Mouse (Mus musculus) lung, embryonic 14.5 days (tissue): ENCODE data around the gene Lclat1. TPM values are rescaled to one million over a fixed set of nuclear protein-coding genes. Genes with fewer than 3 reads are reported as not detected.
A peak's percentile ranks its signal among the peaks of the same experiment; 100 is the strongest.

Source experiments
- ATAC-seq: fragments of 200-750 bp; cut with Nextera tagmentation; 2 replicates; pipeline ENCODE4 v1.8.0; 2017; ENCODE audit warnings: mild to moderate bottlenecking, moderate TSS enrichment, moderate library complexity; ENCODE audit not compliant: insufficient read depth
- DNase-seq: peaks from one replicate; pipeline ENCODE4 v3.0.0-alpha.2; 2015
- H3K27ac ChIP-seq: fragments of 300-500 bp; sonication (generic); 2 replicates; pipeline ENCODE4 v1.5.1; 2014; ENCODE audit warnings: low read depth, mild to moderate bottlenecking, moderate library complexity
- H3K27me3 ChIP-seq: fragments of 300-500 bp; sonication (generic); 2 replicates; pipeline ENCODE4 v1.6.1; 2014; ENCODE audit warnings: low read length, control low read depth; ENCODE audit not compliant: insufficient read depth
- H3K36me3 ChIP-seq: fragments of 300-500 bp; sonication (generic); 2 replicates; pipeline ENCODE4 v1.6.1; 2014; ENCODE audit warnings: control low read depth; ENCODE audit not compliant: insufficient read depth
- H3K4me1 ChIP-seq: fragments of 300-500 bp; sonication (generic); 2 replicates; pipeline ENCODE4 v1.6.1; 2014; ENCODE audit warnings: antibody characterized with exemption, control low read depth; ENCODE audit not compliant: insufficient read depth
- H3K4me2 ChIP-seq: fragments of 300-500 bp; sonication (generic); 2 replicates; pipeline ENCODE4 v1.6.1; 2014; ENCODE audit warnings: mild to moderate bottlenecking
- H3K4me3 ChIP-seq: fragments of 300-500 bp; sonication (generic); 2 replicates; pipeline ENCODE4 v1.5.1; 2014; ENCODE audit warnings: low read depth, low read length
- H3K9ac ChIP-seq: fragments of 300-500 bp; sonication (generic); 2 replicates; pipeline ENCODE4 v1.6.1; 2014
- H3K9me3 ChIP-seq: fragments of 300-500 bp; sonication (generic); 2 replicates; pipeline ENCODE4 v1.6.1; 2016; ENCODE audit warnings: low read depth, low read length, control low read depth
- CTCF ChIP-seq: IDR thresholded peaks from 2 replicates; pipeline ENCODE4 v1.5.1; 2016; ENCODE audit warnings: antibody characterized with exemption, low read depth
- WGBS: fragments of 180-500 bp; shearing (Covaris S2); extraction: QIAGEN DNeasy Blood & Tissue Kit; methylation state at CpG from one replicate; pipeline ENCODE4 v1.1.7; 2014; 5-methylcytosine and 5-hydroxymethylcytosine counted together
- polyA plus RNA-seq: library from polyadenylated mRNA; unstranded; fragments of >200 nt; fragmentation: Nextera tagmentation; extraction: Ambion mirVana; gene quantifications from 2 replicates; pipeline ENCODE4 v1.2.1, GENCODE M21; 2014

The Lclat1 gene
- polyA plus RNA-seq, 1 experiment from 2014 or later: 23.0 TPM

GRCm38 (mm10) chr17:73241085-73241848 is 133.5 kb downstream of the Lclat1 start:
- Histone ChIP-seq H3K4me3 (no peak overlapping the region), H3K4me1 (no peaks in the 10 kb centered on the region), H3K27ac (no peak overlapping the region), H3K9ac (no peak overlapping the region), H3K4me2 (no peak overlapping the region), H3K9me3 (no peaks in the 10 kb centered on the region), H3K36me3 (peaks cover 10% of the 10 kb centered on the region; the same call in 1 of the 2 replicates), H3K27me3 (no peaks in the 10 kb centered on the region)
- TF ChIP-seq CTCF: no peak
- no peak for ATAC-seq
- DNase-seq: no peak
- WGBS: 80% methylated on average over 5 of the region's 5 CpGs

- no peak for TF ChIP-seq CTCF
- H3K9ac ChIP-seq: no peak overlapping the region
- H3K4me3 ChIP-seq: no peak overlapping the region
- H3K36me3 ChIP-seq: peaks cover 10% of the 10 kb centered on the region; the same call in 1 of the 2 replicates
- H3K9me3 ChIP-seq: no peaks in the 10 kb centered on the region
- no peak for DNase-seq
- no peak overlapping the region for H3K27ac ChIP-seq
- H3K4me1 ChIP-seq: no peaks in the 10 kb centered on the region
- H3K27me3 ChIP-seq: no peaks in the 10 kb centered on the region
- no peak for ATAC-seq
- H3K4me2 ChIP-seq: no peak overlapping the region
- WGBS: 93% methylated on average over 6 of the region's 6 CpGs
Measured at GRCm38 (mm10) chr17:73243676-73244075, 135.9 kb downstream of the Lclat1 start.

GRCm38 (mm10) chr17:73244596-73244995 is 136.8 kb downstream of the Lclat1 start:
- ATAC-seq (0 out of 2 replicates have a peak, but pooled peaks have one; percentile 24), DNase-seq (no peak)
- WGBS: 80% methylated on average over 3 of the region's 3 CpGs
- no peak for TF ChIP-seq CTCF
- H3K27me3 ChIP-seq: no peaks in the 10 kb centered on the region
- no peak overlapping the region for H3K9ac ChIP-seq
- no peak overlapping the region for H3K4me2 ChIP-seq
- H3K9me3 ChIP-seq: no peaks in the 10 kb centered on the region
- no peaks in the 10 kb centered on the region for H3K4me1 ChIP-seq
- H3K36me3 ChIP-seq: peaks cover 10% of the 10 kb centered on the region; the same call in 1 of the 2 replicates
- no peak overlapping the region for H3K27ac ChIP-seq
- H3K4me3 ChIP-seq: no peak overlapping the region

- no peaks in the 10 kb centered on the region for H3K9me3 ChIP-seq
- 38% methylated on average over 13 of the region's 13 CpGs for WGBS
- no peak overlapping the region for H3K4me3 ChIP-seq
- H3K9ac ChIP-seq: no peak overlapping the region
- DNase-seq (no peak), ATAC-seq (peak; percentile 43; the same call in 1 of the 2 replicates)
- peaks cover 5% of the 10 kb centered on the region; the same call in 1 of the 2 replicates for H3K36me3 ChIP-seq
- no peak overlapping the region for H3K4me2 ChIP-seq
- no peak overlapping the region for H3K27ac ChIP-seq
- no peaks in the 10 kb centered on the region for H3K27me3 ChIP-seq
- no peak for TF ChIP-seq CTCF
- no peaks in the 10 kb centered on the region for H3K4me1 ChIP-seq
Measured at GRCm38 (mm10) chr17:73245089-73245684, 137.4 kb downstream of the Lclat1 start.

- no peak overlapping the region for H3K4me2 ChIP-seq
- H3K27ac ChIP-seq: no peak overlapping the region
- DNase-seq (no peak), ATAC-seq (no peak)
- no peak for TF ChIP-seq CTCF
- no peak overlapping the region for H3K4me3 ChIP-seq
- H3K9ac ChIP-seq: no peak overlapping the region
- H3K36me3 ChIP-seq: no peaks in the 10 kb centered on the region
- 0 out of 2 replicates have a peak, but pooled peaks cover under 1% of the 10 kb centered on the region for H3K4me1 ChIP-seq
- H3K27me3 ChIP-seq: no peaks in the 10 kb centered on the region
- WGBS: 67% methylated on average over 3 of the region's 3 CpGs
- H3K9me3 ChIP-seq: no peaks in the 10 kb centered on the region
Measured at GRCm38 (mm10) chr17:73246036-73246435, 138.3 kb downstream of the Lclat1 start.

GRCm38 (mm10) chr17:73246926-73247325 is 139.1 kb downstream of the Lclat1 start:
- no peak overlapping the region for H3K4me3 ChIP-seq
- H3K9ac ChIP-seq: no peak overlapping the region
- H3K4me1 ChIP-seq: 0 out of 2 replicates have a peak, but pooled peaks cover 2% of the 10 kb centered on the region
- no peak for ATAC-seq
- WGBS: 90% methylated on average over 2 of the region's 2 CpGs
- no peak overlapping the region for H3K27ac ChIP-seq
- H3K27me3 ChIP-seq: no peaks in the 10 kb centered on the region
- no peak overlapping the region for H3K4me2 ChIP-seq
- H3K9me3 ChIP-seq: no peaks in the 10 kb centered on the region
- no peak for DNase-seq
- no peak for TF ChIP-seq CTCF
- H3K36me3 ChIP-seq: no peaks in the 10 kb centered on the region

GRCm38 (mm10) chr17:73247758-73248157 is 140.0 kb downstream of the Lclat1 start:
- no peak overlapping the region for H3K9ac ChIP-seq
- 86% methylated on average over 14 of the region's 14 CpGs for WGBS
- no peak overlapping the region for H3K4me3 ChIP-seq
- no peaks in the 10 kb centered on the region for H3K27me3 ChIP-seq
- H3K27ac ChIP-seq: no peak overlapping the region
- peaks cover 2% of the 10 kb centered on the region; the same call in 1 of the 2 replicates for H3K4me1 ChIP-seq
- no peak overlapping the region for H3K4me2 ChIP-seq
- no peaks in the 10 kb centered on the region for H3K36me3 ChIP-seq
- ATAC-seq (no peak), DNase-seq (no peak)
- H3K9me3 ChIP-seq: no peaks in the 10 kb centered on the region
- no peak for TF ChIP-seq CTCF
